Mouse (Mus musculus): Measurements from ENCODE around the gene Gm5134. TPM values are rescaled to one million over a fixed set of nuclear protein-coding genes. Genes with fewer than 3 reads are reported as not detected.

Gm5134 gene
- polyA plus RNA-seq, 1 experiment from 2014 or later: not detected

DNA sequence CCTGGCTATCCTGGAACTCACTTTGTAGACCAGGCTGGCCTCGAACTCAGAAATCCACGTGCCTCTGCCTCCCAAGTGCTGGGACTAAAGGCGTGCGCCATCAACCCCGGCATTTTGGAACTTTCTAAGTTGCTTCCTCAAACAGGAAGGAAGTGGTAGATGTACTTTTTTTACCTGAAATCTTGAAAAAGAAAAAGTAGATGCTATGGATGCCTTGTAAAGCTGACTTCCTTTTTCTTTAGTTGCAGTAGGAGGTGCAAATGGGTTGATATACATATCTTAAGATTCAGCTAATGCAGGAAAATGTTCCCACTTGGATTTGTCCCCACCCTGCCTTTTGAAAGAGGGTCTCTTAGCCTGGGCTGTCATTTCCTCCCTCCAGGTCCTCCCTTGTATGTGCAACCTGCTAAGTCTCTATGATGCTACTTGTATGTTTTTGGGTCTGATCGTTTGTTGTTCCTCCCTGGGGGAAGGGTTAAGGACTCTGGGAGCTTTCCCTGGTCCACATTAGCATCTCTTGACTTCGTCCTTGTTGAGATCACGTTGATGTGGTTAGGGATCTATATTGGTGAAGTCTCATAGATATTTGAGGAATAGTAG is 79.8 kb downstream of the Gm5134 start:
- Histone ChIP-seq H3K4me3 (replicated peaks; ENCODE audit: low read length) (no peak overlapping the region), H3K27ac (no peak overlapping the region), H3K9me3 (ENCODE audit: control insufficient read depth, low read length) (no peaks in the 10 kb centered on the region), H3K36me3 (replicated peaks; ENCODE audit: control insufficient read depth, insufficient read depth) (peaks cover 12% of the 10 kb centered on the region), H3K4me2 (replicated peaks) (no peak overlapping the region), H3K4me1 (replicated peaks; ENCODE audit: control insufficient read depth, insufficient read depth, low read length) (peaks cover 7% of the 10 kb centered on the region), H3K27me3 (ENCODE audit: control insufficient read depth, insufficient read depth, low read length) (no peaks in the 10 kb centered on the region), H3K9ac (no peak overlapping the region)
- WGBS: 95% methylated on average over 8 of the region's 8 CpGs
- no peak for DNase-seq (ENCODE audit: low spot score)
- ATAC-seq (ENCODE audit: low FRiP score): no peak

DNA sequence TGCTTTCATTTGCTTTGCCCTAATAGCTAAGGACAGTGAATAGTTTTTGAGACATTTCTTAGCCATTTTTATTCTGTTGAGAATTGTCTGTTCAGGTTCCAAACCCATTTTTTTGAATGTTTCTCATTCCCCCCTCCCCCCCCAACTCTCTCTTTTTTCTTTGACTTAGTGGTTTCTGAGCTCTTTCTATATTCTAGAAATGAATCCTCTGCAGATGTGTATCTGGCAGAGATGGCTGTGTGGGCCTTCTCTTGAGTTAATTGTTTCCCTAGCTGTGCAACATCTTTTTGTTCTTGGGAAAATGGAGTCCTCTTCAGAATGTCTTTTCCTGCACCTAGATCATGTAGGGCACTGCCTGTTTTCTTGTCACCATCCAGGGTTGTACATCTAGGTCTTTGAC is 81.0 kb downstream of the Gm5134 start:
- H3K9me3 ChIP-seq (ENCODE audit: control insufficient read depth, low read length): no peaks in the 10 kb centered on the region
- peaks cover 24% of the 10 kb centered on the region for H3K36me3 ChIP-seq (replicated peaks; ENCODE audit: control insufficient read depth, insufficient read depth)
- no peak overlapping the region for H3K4me2 ChIP-seq (replicated peaks)
- H3K4me3 ChIP-seq (replicated peaks; ENCODE audit: low read length): no peak overlapping the region
- ATAC-seq (ENCODE audit: low FRiP score) (no peak), DNase-seq (ENCODE audit: low spot score) (no peak)
- H3K9ac ChIP-seq: no peak overlapping the region
- no peak overlapping the region for H3K27ac ChIP-seq
- peaks cover 7% of the 10 kb centered on the region for H3K4me1 ChIP-seq (replicated peaks; ENCODE audit: control insufficient read depth, insufficient read depth, low read length)
- H3K27me3 ChIP-seq (ENCODE audit: control insufficient read depth, insufficient read depth, low read length): no peaks in the 10 kb centered on the region

DNA sequence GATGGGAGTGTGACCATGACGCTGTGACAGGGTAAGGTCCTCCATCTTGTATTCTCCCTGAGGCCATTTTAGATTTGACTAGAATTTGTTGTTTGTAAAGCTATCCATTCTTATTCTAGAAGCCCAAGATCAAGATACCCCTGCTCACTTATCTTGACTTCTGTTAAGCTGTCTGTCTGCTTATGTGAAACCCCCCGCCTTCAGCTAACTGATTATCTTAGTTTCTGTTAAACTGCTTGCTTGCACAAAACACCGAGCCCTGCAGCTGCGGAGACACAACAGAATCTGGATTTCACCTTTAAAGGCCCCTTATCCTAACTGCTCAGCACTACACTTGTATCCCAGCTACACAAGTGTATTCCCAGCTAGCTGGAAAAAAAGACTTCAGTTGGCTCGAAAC is 82.6 kb downstream of the Gm5134 start:
- H3K27me3 ChIP-seq (ENCODE audit: control insufficient read depth, insufficient read depth, low read length): no peaks in the 10 kb centered on the region
- H3K9ac ChIP-seq: no peak overlapping the region
- peaks cover 39% of the 10 kb centered on the region for H3K36me3 ChIP-seq (replicated peaks; ENCODE audit: control insufficient read depth, insufficient read depth)
- H3K27ac ChIP-seq: no peak overlapping the region
- no peaks in the 10 kb centered on the region for H3K9me3 ChIP-seq (ENCODE audit: control insufficient read depth, low read length)
- 99% methylated on average over 5 of the region's 5 CpGs for WGBS
- no peak overlapping the region for H3K4me3 ChIP-seq (replicated peaks; ENCODE audit: low read length)
- DNase-seq (ENCODE audit: low spot score): no peak
- no peak for ATAC-seq (ENCODE audit: low FRiP score)
- H3K4me1 ChIP-seq (replicated peaks; ENCODE audit: control insufficient read depth, insufficient read depth, low read length): peaks cover 7% of the 10 kb centered on the region
- no peak overlapping the region for H3K4me2 ChIP-seq (replicated peaks)

DNA sequence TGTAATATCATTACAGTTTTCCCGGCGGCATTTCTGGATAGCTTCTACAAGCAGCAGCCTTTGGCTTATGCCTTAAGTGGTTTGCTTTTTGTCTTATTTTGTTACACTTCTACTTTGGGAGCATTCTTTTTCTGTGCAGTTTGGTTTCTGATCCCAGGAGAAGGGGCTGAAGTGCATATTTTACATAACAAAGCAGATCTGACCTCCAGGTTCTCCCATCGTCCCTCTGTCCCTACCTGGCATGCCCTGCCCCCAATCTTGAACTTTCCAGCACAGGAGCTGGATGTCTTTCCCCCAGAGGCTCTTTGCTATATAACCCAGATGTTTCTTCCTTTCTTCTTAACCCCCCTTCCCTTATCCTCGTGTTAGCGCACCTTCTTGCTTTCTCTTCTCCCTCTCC is 91.0 kb downstream of the Gm5134 start:
- no peaks in the 10 kb centered on the region for H3K27me3 ChIP-seq (ENCODE audit: control insufficient read depth, insufficient read depth, low read length)
- peaks cover 17% of the 10 kb centered on the region for H3K36me3 ChIP-seq (replicated peaks; ENCODE audit: control insufficient read depth, insufficient read depth)
- no peaks in the 10 kb centered on the region for H3K9me3 ChIP-seq (ENCODE audit: control insufficient read depth, low read length)
- WGBS: 49% methylated on average over 5 of the region's 5 CpGs
- no peaks in the 10 kb centered on the region for H3K4me1 ChIP-seq (replicated peaks; ENCODE audit: control insufficient read depth, insufficient read depth, low read length)
- DNase-seq (ENCODE audit: low spot score) (no peak), ATAC-seq (ENCODE audit: low FRiP score) (no peak)
- no peak overlapping the region for H3K4me2 ChIP-seq (replicated peaks)
- H3K27ac ChIP-seq: no peak overlapping the region
- H3K4me3 ChIP-seq (replicated peaks; ENCODE audit: low read length): no peak overlapping the region
- H3K9ac ChIP-seq: no peak overlapping the region

DNA sequence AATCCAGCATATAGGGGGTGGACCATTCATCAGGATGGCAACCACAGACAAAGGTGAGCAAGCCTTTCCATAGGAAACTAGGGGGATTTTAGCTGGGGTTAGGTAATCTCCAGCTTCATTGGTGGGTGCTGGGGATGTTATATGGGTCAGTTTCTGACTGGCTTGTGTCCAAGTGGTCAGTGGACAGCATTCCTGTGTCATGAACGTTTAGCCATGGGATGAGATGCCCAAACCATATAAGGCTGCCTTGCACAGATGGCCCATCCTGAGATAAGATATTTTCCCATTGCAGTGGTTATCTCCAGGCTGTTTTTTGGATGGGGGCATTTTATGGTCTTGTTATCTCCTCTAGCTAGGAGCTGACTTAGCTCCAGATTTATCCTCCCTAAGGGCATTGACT is 92.4 kb downstream of the Gm5134 start:
- peaks cover 3% of the 10 kb centered on the region; the same call in 1 of the 2 replicates for H3K36me3 ChIP-seq (replicated peaks; ENCODE audit: control insufficient read depth, insufficient read depth)
- no peaks in the 10 kb centered on the region for H3K27me3 ChIP-seq (ENCODE audit: control insufficient read depth, insufficient read depth, low read length)
- H3K9ac ChIP-seq: no peak overlapping the region
- H3K9me3 ChIP-seq (ENCODE audit: control insufficient read depth, low read length): no peaks in the 10 kb centered on the region
- H3K27ac ChIP-seq: no peak overlapping the region
- 86% methylated on average over 1 of the region's 1 CpGs for WGBS
- ATAC-seq (ENCODE audit: low FRiP score) (no peak), DNase-seq (ENCODE audit: low spot score) (no peak)
- H3K4me1 ChIP-seq (replicated peaks; ENCODE audit: control insufficient read depth, insufficient read depth, low read length): no peaks in the 10 kb centered on the region
- H3K4me3 ChIP-seq (replicated peaks; ENCODE audit: low read length): no peak overlapping the region
- H3K4me2 ChIP-seq (replicated peaks): no peak overlapping the region

DNA sequence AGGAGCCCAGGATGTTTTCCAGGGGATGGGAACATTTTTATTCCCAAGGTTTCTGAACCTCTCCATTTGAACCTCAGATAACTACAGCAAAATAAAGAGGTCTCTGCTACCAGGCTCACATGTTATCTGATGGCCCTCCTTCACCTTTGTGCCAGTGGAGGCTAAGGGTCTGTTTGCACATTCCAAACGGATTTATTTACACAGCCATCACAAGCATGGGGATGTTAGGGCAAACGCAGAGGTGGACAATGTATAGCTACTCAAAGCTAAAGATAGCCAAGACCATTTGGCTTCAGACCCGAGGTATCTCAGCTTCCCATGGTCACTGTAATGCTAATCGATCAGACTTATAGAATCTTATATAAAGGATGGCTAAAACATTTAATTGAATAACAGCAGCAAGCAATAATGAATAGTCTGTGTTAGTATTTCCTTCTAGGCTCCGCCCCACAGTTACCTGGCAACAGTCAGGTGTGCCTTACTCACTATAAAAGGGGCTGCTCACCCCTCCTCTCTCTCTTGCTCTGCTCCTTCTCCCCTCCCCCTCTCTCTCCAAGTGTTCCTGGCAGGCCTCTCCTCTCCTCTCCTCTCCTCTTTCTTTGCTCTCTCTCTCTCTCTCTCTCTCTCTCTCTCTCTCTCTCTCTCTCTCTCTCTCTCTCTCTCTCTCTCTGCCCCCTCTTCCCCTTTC is 93.0 kb downstream of the Gm5134 start:
- 52% methylated on average over 5 of the region's 5 CpGs for WGBS

DNA sequence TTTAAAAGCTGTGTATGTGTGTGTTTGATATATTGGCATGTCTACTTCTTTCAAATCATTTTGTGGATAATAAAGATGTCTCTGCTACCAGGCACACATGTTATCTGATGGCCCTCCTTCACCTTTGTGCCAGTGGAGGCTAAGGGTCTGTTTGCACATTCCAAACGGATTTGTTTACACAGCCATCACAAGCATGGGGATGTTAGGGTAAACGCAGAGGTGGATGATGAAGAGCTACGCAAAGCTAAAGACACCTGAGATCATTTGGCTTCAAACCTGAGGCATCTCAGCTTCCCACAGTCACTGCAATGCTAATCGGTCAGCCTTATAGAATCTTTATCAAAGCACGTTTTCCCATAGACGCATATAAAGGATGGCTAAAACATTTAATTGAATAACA is 94.7 kb downstream of the Gm5134 start:
- no peak overlapping the region for H3K4me2 ChIP-seq (replicated peaks)
- no peaks in the 10 kb centered on the region for H3K9me3 ChIP-seq (ENCODE audit: control insufficient read depth, low read length)
- no peaks in the 10 kb centered on the region for H3K4me1 ChIP-seq (replicated peaks; ENCODE audit: control insufficient read depth, insufficient read depth, low read length)
- peaks cover 3% of the 10 kb centered on the region; the same call in 1 of the 2 replicates for H3K36me3 ChIP-seq (replicated peaks; ENCODE audit: control insufficient read depth, insufficient read depth)
- ATAC-seq (ENCODE audit: low FRiP score) (no peak), DNase-seq (ENCODE audit: low spot score) (no peak)
- no peaks in the 10 kb centered on the region for H3K27me3 ChIP-seq (ENCODE audit: control insufficient read depth, insufficient read depth, low read length)
- no peak overlapping the region for H3K27ac ChIP-seq
- H3K9ac ChIP-seq: no peak overlapping the region
- 67% methylated on average over 6 of the region's 6 CpGs for WGBS
- H3K4me3 ChIP-seq (replicated peaks; ENCODE audit: low read length): no peak overlapping the region

More for the DNA sequence above, 93.0 kb downstream of the Gm5134 start:
- Histone ChIP-seq H3K36me3 (replicated peaks; ENCODE audit: control insufficient read depth, insufficient read depth) (peaks cover 3% of the 10 kb centered on the region; the same call in 1 of the 2 replicates), H3K27me3 (ENCODE audit: control insufficient read depth, insufficient read depth, low read length) (no peaks in the 10 kb centered on the region), H3K4me1 (replicated peaks; ENCODE audit: control insufficient read depth, insufficient read depth, low read length) (no peaks in the 10 kb centered on the region), H3K9me3 (ENCODE audit: control insufficient read depth, low read length) (no peaks in the 10 kb centered on the region), H3K4me3 (replicated peaks; ENCODE audit: low read length) (no peak overlapping the region), H3K27ac (no peak overlapping the region), H3K9ac (no peak overlapping the region), H3K4me2 (replicated peaks) (no peak overlapping the region)
- no peak for ATAC-seq (ENCODE audit: low FRiP score)
- no peak for DNase-seq (ENCODE audit: low spot score)

DNA sequence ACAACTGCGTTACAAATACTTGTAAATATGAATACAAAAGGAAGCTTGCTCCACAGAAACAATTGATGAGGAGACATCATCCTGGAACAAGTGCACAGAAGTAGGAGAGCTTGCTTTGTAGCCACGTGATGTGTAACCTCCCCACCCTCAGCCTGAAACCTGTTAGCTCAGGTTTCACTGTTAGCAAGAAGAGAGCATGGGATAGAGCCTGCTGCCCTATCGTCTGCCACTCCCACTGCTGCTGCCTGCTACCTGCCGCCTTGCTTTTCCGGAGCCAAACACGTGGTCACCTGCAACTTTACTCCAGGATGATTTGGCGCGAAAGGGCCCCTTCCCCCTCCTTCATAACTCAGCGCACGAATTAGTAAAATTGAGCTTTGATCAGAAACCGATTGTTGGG is 97.5 kb downstream of the Gm5134 start:
- Histone ChIP-seq H3K4me2 (replicated peaks) (no peak overlapping the region), H3K27ac (no peak overlapping the region), H3K36me3 (replicated peaks; ENCODE audit: control insufficient read depth, insufficient read depth) (no peaks in the 10 kb centered on the region), H3K4me3 (replicated peaks; ENCODE audit: low read length) (no peak overlapping the region), H3K9me3 (ENCODE audit: control insufficient read depth, low read length) (no peaks in the 10 kb centered on the region), H3K27me3 (ENCODE audit: control insufficient read depth, insufficient read depth, low read length) (no peaks in the 10 kb centered on the region), H3K9ac (no peak overlapping the region), H3K4me1 (replicated peaks; ENCODE audit: control insufficient read depth, insufficient read depth, low read length) (no peaks in the 10 kb centered on the region)
- ATAC-seq (ENCODE audit: low FRiP score) (no peak), DNase-seq (ENCODE audit: low spot score) (no peak)
- 86% methylated on average over 11 of the region's 11 CpGs for WGBS
